ENCODE assay signal across 25 mouse cellular contexts in the genomic region with DNA sequence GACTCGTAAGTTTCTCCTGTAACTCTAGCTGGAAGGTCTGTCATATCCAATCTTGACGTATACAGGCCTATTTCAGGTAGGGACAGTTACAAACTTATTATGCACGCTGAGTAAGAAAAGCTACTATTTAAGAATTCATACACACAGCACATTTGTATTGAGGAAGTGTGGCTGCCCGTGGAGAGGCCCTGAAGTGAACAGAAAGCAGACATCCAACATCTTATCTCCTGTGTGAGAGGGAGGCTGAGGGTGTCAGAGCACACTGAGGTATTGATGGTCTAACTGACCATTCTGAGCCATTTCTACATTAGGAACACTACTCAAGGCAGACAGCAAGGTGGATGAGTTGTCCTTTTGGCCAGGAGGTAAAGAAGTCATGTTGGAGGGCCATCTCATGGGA. TPM values are rescaled to one million over a fixed set of nuclear protein-coding genes. Genes with fewer than 3 reads are reported as not detected.
DNase-seq lines count a peak whose midpoint lies in the region; ATAC-seq and TF ChIP-seq lines count a peak whose summit lies in the region.
"Had no signal": no experiment of that assay in that cellular context is flagged by ENCODE, and none has a peak within 500 bp of the region (broad histone marks: within the 10 kb centered on the region; RNA-seq: fewer than 3 reads in every experiment).

No protein-coding gene starts in this region.

- H3K36me3 ChIP-seq in megakaryocyte, embryonic 14.5 days (replicated peaks; ENCODE audit: low read length) = peaks cover 15% of the 10 kb centered on the region
- no peaks in the 10 kb centered on the region for H3K36me3 ChIP-seq in thymus, adult 2 months (ENCODE audit: control insufficient read depth, insufficient read depth, low read length)

- 37% methylated on average over 4 of the region's 4 CpGs for WGBS in thymus, adult 2 months

- ATAC-seq in common myeloid progenitor, adult 5-6 weeks (replicated peaks; ENCODE audit: low read depth, poor library complexity, severe bottlenecking) = peak; percentile 57
- peak; percentile 33; the same call in 1 of the 2 replicates for ATAC-seq in monocyte, adult 5-6 weeks (replicated peaks; ENCODE audit: insufficient number of reproducible peaks, low FRiP score, low TSS enrichment, poor library complexity, severe bottlenecking)
- no peak for ATAC-seq in activated CD4-positive, CD25-positive, alpha-beta regulatory T cell, adult 4 months
- ATAC-seq: CD4-positive, CD25-positive, alpha-beta regulatory T cell, adult 4 months; forebrain, embryonic 13.5 days; forebrain, embryonic 16.5 days; hindbrain, embryonic 16.5 days; Patski had no signal

- DNase-seq in testis, postnatal 10 days (ENCODE audit: low spot score) = peak; percentile 12
- DNase-seq in testis, postnatal 14 days (ENCODE audit: low spot score) = no peak
- DNase-seq in adrenal gland, adult 2 months = no peak
- no peak for DNase-seq in thymus, adult 2 months
- DNase-seq: adrenal gland, adult 8-10 months; adrenal gland, postnatal 25 days; cerebellum, adult 11-12 months; cerebellum, adult 8-10 months; cerebellum, postnatal 10 days; cerebellum, postnatal 36 days; gastrocnemius, postnatal 10 days; gastrocnemius, postnatal 36 days had no signal

- H3K9me3 ChIP-seq in megakaryocyte, embryonic 14.5 days = no peaks in the 10 kb centered on the region
- H3K9me3 ChIP-seq: forebrain, embryonic 10.5 days; forebrain, embryonic 13.5 days; hindbrain, embryonic 10.5 days; hindbrain, embryonic 13.5 days had no signal

- H3K4me3 ChIP-seq in megakaryocyte, embryonic 14.5 days (replicated peaks) = peak overlapping the region; percentile 57
- no peak overlapping the region for H3K4me3 ChIP-seq in thymus, adult 2 months (ENCODE audit: control insufficient read depth, insufficient read depth, low read length)
- H3K4me3 ChIP-seq: forebrain, embryonic 10.5 days; forebrain, embryonic 13.5 days; hindbrain, embryonic 10.5 days; hindbrain, embryonic 13.5 days had no signal

- H3K27me3 ChIP-seq in megakaryocyte, embryonic 14.5 days (replicated peaks) = no peaks in the 10 kb centered on the region
- no peaks in the 10 kb centered on the region for H3K27me3 ChIP-seq in thymus, adult 2 months (ENCODE audit: control insufficient read depth, insufficient read depth, low read length)
- H3K27me3 ChIP-seq: forebrain, embryonic 13.5 days; hindbrain, embryonic 13.5 days; Patski had no signal

- TF ChIP-seq CTCF in thymus, adult 2 months (IDR thresholded peaks at IDR 0.05; ENCODE audit: borderline replicate concordance, control insufficient read depth, extremely low read depth, insufficient read depth, low read length, poor library complexity) = no peak

- no peak for TF ChIP-seq POLR2A in thymus, adult 2 months (IDR thresholded peaks at IDR 0.05; ENCODE audit: control insufficient read depth, extremely low read depth, insufficient read depth, low read length, poor library complexity)

- H3K27ac ChIP-seq in thymus, adult 2 months (ENCODE audit: control insufficient read depth, insufficient read depth, low read length) = no peak overlapping the region
- H3K27ac ChIP-seq: forebrain, embryonic 10.5 days; forebrain, embryonic 13.5 days; hindbrain, embryonic 10.5 days; hindbrain, embryonic 13.5 days had no signal

- H3K4me1 ChIP-seq in megakaryocyte, embryonic 14.5 days = peaks cover 22% of the 10 kb centered on the region
- no peaks in the 10 kb centered on the region for H3K4me1 ChIP-seq in thymus, adult 2 months (replicated peaks; ENCODE audit: control insufficient read depth, insufficient read depth, low read length)
- H3K4me1 ChIP-seq: forebrain, embryonic 10.5 days; forebrain, embryonic 13.5 days; hindbrain, embryonic 10.5 days; hindbrain, embryonic 13.5 days had no signal

RNA-seq across cellular contexts. Expression of a gene that starts 7.5 kb away (rescaled TPM):
- total RNA-seq in common myeloid progenitor, adult 5-6 weeks (2017) = 127 TPM in 2 replicates
- 9.2 TPM in 1 of 2 replicates, not detected in the other for polyA plus RNA-seq in megakaryocyte, embryonic 14.5 days (2012; ENCODE audit: insufficient read depth, low replicate concordance)
- total RNA-seq in monocyte, adult 5-6 weeks (2017) = 89.4 to 102 TPM (median 102 TPM) in 3 replicates
- polyA plus RNA-seq in activated CD4-positive, CD25-positive, alpha-beta regulatory T cell, adult 4 months (2017; shearing (Covaris generic)) = 10 to 100 TPM; 24.0 to 33.8 TPM
- 10 to 100 TPM; 69.1 to 73.1 TPM for total RNA-seq in adrenal gland, adult 2 months (2021)
- 0.24 and 0.29 TPM in 2 replicates for polyA plus RNA-seq in adrenal gland, adult 2 months (2012; rRNA removed)
- polyA plus RNA-seq in thymus, adult 2 months (2012; rRNA removed) = 4.6 and 5.2 TPM in 2 replicates

RNA-seq across cellular contexts. Expression of a gene that starts 37.6 kb away (rescaled TPM):
- 0.69 and 0.82 TPM in 2 replicates for total RNA-seq in common myeloid progenitor, adult 5-6 weeks (2017)
- not detected in 2 replicates for polyA plus RNA-seq in megakaryocyte, embryonic 14.5 days (2012; ENCODE audit: insufficient read depth, low replicate concordance)
- 0.78 to 3.5 TPM (median 0.86 TPM) in 3 replicates for total RNA-seq in monocyte, adult 5-6 weeks (2017)
- polyA plus RNA-seq in activated CD4-positive, CD25-positive, alpha-beta regulatory T cell, adult 4 months (2017; shearing (Covaris generic)) = under 1 TPM in 1 of 2 experiments, not detected in 1; 0.19 TPM
- under 1 TPM; 0.20 to 0.48 TPM for total RNA-seq in adrenal gland, adult 2 months (2021)
- not detected in 2 replicates for polyA plus RNA-seq in adrenal gland, adult 2 months (2012; rRNA removed)
- 0.20 and 0.22 TPM in 2 replicates for polyA plus RNA-seq in thymus, adult 2 months (2012; rRNA removed)
- total RNA-seq: adrenal gland, postnatal 25 days had no signal
- polyA plus RNA-seq: C2C12 had no signal
